Mouse (Mus musculus): Measurements from ENCODE around the gene Fmn2. TPM values are rescaled to one million over a fixed set of nuclear protein-coding genes. Genes with fewer than 3 reads are reported as not detected.

The Fmn2 gene
- polyA plus RNA-seq (2016; fragmentation: Nextera tagmentation; extraction: Ambion mirVana): 0.63 and 0.78 TPM in 2 replicates

DNA sequence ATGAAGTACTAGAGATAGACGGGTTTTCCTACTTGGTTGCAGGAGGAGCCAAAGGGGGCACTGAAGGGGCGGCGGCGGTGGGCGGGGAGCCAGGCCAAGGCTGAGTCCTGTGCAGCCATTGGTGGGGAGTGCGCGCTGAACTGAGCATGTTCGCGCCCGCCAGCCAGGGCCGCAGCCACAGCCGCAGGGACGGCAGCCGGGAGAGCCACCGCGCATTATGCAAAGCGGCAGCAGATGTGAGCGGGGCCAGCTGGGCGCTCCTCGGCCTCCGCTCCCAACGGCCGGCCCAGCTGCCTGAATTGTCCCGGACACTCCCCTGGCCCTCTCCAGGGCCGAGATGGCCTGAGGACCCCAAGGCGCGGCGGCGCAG is at the start of gene Fmn2:
Fmn2 (plus strand) TSS at position 165 of the 370 bp plus-strand sequence.
- WGBS: under 1% methylated on average over 29 of the region's 29 CpGs
- H3K9me3 ChIP-seq (replicated peaks): no peaks in the 10 kb centered on the region
- H3K36me3 ChIP-seq: no peaks in the 10 kb centered on the region

DNA sequence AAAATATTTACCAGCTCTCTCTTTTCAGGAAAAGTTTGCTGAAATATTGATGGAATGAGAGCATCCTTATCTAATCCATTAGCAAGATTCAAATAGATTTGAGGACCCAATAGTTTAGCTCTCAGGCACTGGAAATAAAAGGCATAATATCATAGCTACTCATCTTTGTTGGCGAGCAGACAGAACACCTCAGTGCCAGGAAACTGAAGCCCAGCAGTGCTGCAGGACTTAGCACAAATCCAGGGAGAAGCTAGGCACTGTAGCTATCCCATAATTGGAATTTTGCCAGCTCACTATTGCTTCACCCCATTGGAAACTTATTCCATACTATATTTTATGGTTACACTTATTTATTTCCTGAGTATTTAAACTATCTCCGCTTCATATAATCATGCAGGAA is 46.5 kb upstream of the Fmn2 start:
- H3K9me3 ChIP-seq (replicated peaks): no peaks in the 10 kb centered on the region
- H3K4me3 ChIP-seq: no peak overlapping the region
- no peaks in the 10 kb centered on the region for H3K4me1 ChIP-seq (replicated peaks)
- ATAC-seq (ENCODE audit: insufficient number of reproducible peaks, low FRiP score): no peak
- no peaks in the 10 kb centered on the region for H3K36me3 ChIP-seq
- no peak overlapping the region for H3K27ac ChIP-seq (ENCODE audit: poor library complexity, severe bottlenecking)
- H3K27me3 ChIP-seq (replicated peaks): no peaks in the 10 kb centered on the region
- no peak overlapping the region for H3K4me2 ChIP-seq
- WGBS: 74% methylated on average over 2 of the region's 2 CpGs
- H3K9ac ChIP-seq: no peak overlapping the region

More for the DNA sequence above, at the start of gene Fmn2:
- H3K27ac ChIP-seq (ENCODE audit: poor library complexity, severe bottlenecking): no peak within 1 kb of the TSS
- H3K9ac ChIP-seq: peak within 1 kb of the TSS; percentile 63
- peaks cover 16% of the 10 kb centered on the region for H3K4me1 ChIP-seq (replicated peaks)
- peaks cover 15% of the 10 kb centered on the region; the same call in 1 of the 2 replicates for H3K27me3 ChIP-seq (replicated peaks)
- ATAC-seq (ENCODE audit: insufficient number of reproducible peaks, low FRiP score): peak; percentile 89
- peak within 1 kb of the TSS; percentile 64 for H3K4me3 ChIP-seq
- H3K4me2 ChIP-seq: peak within 1 kb of the TSS; percentile 100

DNA sequence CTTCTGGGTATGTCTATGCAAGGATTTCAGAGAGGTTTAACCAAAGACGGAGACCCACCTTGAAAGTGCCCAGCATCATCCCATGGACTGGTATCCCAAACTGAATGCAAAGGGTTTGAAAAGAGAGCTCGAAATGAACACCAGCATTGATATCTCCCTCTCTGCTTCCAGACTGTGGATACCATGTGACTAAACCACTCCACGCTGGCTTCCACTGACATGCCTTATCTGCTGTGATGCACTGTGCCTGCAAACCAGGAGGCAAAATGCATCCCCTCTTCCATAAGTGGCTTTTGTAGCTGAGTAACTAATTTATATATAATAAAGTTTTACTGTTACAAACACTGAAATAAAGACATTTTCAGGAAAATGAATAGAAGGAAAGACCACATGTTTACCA is 36.2 kb upstream of the Fmn2 start:
- no peak overlapping the region for H3K4me2 ChIP-seq
- no peaks in the 10 kb centered on the region for H3K27me3 ChIP-seq (replicated peaks)
- WGBS: 56% methylated on average over 3 of the region's 3 CpGs
- no peak overlapping the region for H3K27ac ChIP-seq (ENCODE audit: poor library complexity, severe bottlenecking)
- no peak overlapping the region for H3K9ac ChIP-seq
- ATAC-seq (ENCODE audit: insufficient number of reproducible peaks, low FRiP score): no peak
- H3K4me1 ChIP-seq (replicated peaks): no peaks in the 10 kb centered on the region
- no peaks in the 10 kb centered on the region for H3K36me3 ChIP-seq
- H3K4me3 ChIP-seq: no peak overlapping the region
- no peaks in the 10 kb centered on the region for H3K9me3 ChIP-seq (replicated peaks)

DNA sequence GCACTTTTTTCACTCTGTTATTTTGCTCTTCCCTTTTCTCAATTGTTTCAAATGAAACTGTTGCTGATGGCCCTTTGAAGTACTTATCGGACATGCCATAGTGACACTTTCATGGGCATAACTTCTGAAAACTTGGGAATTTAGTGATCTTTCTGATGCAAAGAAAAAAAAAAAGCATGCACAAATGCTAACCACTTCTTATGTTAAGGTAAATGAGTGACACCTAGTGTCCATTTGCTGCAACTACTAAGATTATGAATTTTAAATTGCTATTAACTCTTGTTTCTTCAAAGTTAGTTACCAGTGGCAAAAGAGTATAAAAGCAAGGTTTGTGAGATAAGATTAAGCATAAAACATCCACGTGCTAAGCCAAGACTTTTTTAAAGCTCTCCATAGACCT is 35.4 kb upstream of the Fmn2 start:
- 25% methylated on average over 2 of the region's 2 CpGs for WGBS

DNA sequence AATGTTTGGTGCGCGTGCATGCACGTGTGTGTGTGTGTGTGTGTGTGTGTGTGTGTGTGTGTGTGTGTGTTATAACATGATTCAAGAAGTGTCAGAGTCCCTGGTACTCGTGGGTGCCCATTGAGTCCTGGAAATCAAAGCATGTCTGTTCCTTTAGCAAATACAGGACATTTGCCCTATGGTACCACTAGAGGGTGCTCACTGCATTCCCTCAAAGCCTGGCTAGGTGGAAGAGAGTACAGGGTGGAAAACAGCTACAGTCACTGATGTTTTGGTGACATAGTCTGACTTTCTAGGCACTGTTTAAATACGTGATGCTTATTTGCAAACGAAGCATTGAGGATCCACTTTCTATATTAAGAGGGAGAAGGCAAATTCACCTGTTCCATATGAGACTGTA is 31.9 kb upstream of the Fmn2 start:
- WGBS: 5% methylated on average over 6 of the region's 6 CpGs
- no peaks in the 10 kb centered on the region for H3K36me3 ChIP-seq
- H3K9ac ChIP-seq: no peak overlapping the region
- H3K4me3 ChIP-seq: no peak overlapping the region
- no peaks in the 10 kb centered on the region for H3K27me3 ChIP-seq (replicated peaks)
- no peaks in the 10 kb centered on the region for H3K9me3 ChIP-seq (replicated peaks)
- no peaks in the 10 kb centered on the region for H3K4me1 ChIP-seq (replicated peaks)
- no peak overlapping the region for H3K27ac ChIP-seq (ENCODE audit: poor library complexity, severe bottlenecking)
- no peak for ATAC-seq (ENCODE audit: insufficient number of reproducible peaks, low FRiP score)
- H3K4me2 ChIP-seq: no peak overlapping the region

More for the DNA sequence above, 35.4 kb upstream of the Fmn2 start:
- H3K27me3 ChIP-seq (replicated peaks): no peaks in the 10 kb centered on the region
- ATAC-seq (ENCODE audit: insufficient number of reproducible peaks, low FRiP score): no peak
- H3K4me2 ChIP-seq: no peak overlapping the region
- H3K9me3 ChIP-seq (replicated peaks): no peaks in the 10 kb centered on the region
- H3K4me3 ChIP-seq: no peak overlapping the region
- H3K9ac ChIP-seq: no peak overlapping the region
- no peaks in the 10 kb centered on the region for H3K4me1 ChIP-seq (replicated peaks)
- no peaks in the 10 kb centered on the region for H3K36me3 ChIP-seq
- no peak overlapping the region for H3K27ac ChIP-seq (ENCODE audit: poor library complexity, severe bottlenecking)

DNA sequence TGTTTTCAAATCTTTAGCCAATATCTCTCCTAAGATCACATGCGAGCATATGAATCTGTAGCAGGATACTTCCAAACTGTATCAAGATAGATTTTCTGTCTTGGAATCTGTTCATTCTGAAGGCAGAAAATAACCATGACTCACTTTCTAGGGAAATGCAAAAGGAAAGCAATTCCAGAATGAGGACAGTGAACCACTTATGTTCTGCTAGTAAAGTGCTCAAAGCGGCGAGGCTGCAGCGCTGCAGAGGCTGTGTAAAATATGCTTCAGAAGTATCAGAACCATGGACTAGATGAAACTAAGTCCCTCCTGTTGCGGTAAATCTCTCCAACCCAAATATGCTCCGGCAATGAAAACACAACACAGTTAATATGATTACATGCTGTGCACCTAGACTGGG is 19.1 kb upstream of the Fmn2 start:
- Histone ChIP-seq H3K4me1 (replicated peaks) (no peaks in the 10 kb centered on the region), H3K9me3 (replicated peaks) (no peaks in the 10 kb centered on the region), H3K4me2 (no peak overlapping the region), H3K27ac (ENCODE audit: poor library complexity, severe bottlenecking) (no peak overlapping the region), H3K27me3 (replicated peaks) (no peaks in the 10 kb centered on the region), H3K36me3 (no peaks in the 10 kb centered on the region), H3K9ac (no peak overlapping the region), H3K4me3 (no peak overlapping the region)
- no peak for ATAC-seq (ENCODE audit: insufficient number of reproducible peaks, low FRiP score)
- WGBS: 81% methylated on average over 6 of the region's 6 CpGs

DNA sequence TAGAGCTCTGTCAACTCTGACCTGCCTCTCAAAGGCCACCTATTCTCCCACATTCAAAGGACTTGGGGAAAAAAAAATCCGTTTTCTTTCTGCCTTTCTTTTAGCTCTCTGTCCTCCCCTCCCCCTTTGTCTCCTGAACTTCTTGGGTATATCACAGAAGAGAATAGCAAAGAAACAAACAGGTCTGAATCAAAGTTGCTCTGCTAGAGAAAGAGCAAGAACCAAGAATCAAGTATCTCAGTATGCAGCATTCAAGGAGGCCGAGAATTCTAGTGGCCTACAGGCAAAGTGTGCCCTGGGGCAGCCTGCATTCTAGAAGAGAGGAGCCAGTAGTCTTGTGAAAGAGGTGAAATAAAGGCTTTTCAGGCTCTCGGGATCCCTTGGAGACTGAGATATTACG is 1.6 kb upstream of the Fmn2 start:
- Histone ChIP-seq H3K9ac (no peak overlapping the region), H3K4me3 (no peak overlapping the region), H3K4me1 (replicated peaks) (peaks cover 16% of the 10 kb centered on the region), H3K27me3 (replicated peaks) (peaks cover 16% of the 10 kb centered on the region), H3K36me3 (no peaks in the 10 kb centered on the region), H3K27ac (ENCODE audit: poor library complexity, severe bottlenecking) (no peak overlapping the region), H3K4me2 (no peak overlapping the region), H3K9me3 (replicated peaks) (no peaks in the 10 kb centered on the region)
- ATAC-seq (ENCODE audit: insufficient number of reproducible peaks, low FRiP score): no peak
- 63% methylated on average over 4 of the region's 4 CpGs for WGBS

DNA sequence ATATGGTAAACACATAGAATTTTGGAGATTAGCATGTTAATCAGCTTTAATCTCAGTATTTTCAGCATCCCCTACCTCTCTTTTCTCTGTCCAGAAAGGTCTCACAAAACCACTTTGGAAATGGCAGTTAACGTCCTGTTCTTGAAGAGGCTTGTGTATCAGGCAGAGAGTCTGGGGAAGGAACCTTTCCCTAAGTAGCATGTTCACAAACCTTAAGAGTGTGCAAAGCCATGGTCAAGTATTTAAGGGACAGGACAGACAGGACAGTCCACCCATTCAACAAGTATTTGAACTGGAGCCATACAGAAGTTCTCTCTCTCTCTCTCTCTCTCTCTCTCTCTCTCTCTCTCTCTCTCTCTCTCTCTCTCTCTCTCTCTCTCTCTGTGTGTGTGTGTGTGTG is 614 bp upstream of the Fmn2 start:
- 52% methylated on average over 1 of the region's 1 CpGs for WGBS
- Histone ChIP-seq H3K9me3 (replicated peaks) (no peaks in the 10 kb centered on the region), H3K27me3 (replicated peaks) (peaks cover 15% of the 10 kb centered on the region; the same call in 1 of the 2 replicates), H3K4me2 (peak overlapping the region; percentile 100), H3K4me1 (replicated peaks) (peaks cover 16% of the 10 kb centered on the region), H3K4me3 (0 out of 2 replicates have a peak overlapping the region, but pooled peaks have one; percentile 64), H3K36me3 (no peaks in the 10 kb centered on the region), H3K9ac (no peak overlapping the region; the same call in 1 of the 2 replicates), H3K27ac (ENCODE audit: poor library complexity, severe bottlenecking) (no peak overlapping the region)
- ATAC-seq (ENCODE audit: insufficient number of reproducible peaks, low FRiP score): no peak

DNA sequence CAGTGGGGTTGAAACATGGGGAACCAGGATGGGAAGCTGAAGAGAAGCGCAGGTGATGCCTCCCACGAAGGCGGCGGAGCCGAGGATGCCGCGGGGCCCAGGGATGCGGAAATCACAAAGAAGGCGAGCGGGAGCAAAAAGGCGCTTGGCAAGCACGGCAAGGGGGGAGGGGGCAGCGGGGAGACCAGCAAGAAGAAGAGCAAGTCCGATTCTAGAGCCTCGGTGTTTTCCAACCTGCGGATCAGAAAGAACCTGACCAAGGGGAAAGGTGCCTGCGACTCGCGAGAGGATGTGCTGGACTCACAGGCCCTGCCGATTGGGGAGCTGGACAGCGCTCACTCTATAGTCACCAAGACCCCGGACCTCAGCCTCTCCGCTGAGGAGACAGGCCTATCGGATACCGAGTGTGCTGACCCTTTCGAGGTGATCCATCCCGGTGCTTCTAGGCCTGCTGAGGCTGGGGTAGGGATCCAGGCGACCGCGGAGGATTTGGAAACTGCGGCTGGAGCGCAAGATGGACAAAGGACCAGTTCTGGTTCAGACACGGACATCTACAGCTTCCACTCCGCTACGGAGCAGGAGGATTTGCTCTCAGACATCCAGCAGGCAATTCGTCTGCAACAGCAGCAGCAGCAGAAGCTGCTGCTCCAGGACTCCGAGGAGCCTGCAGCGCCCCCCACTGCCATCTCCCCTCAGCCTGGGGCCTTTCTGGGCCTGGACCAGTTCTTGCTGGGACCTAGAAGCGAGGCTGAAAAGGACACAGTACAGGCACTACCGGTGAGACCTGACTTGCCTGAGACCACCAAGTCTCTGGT is 613 bp downstream of the Fmn2 start:
- Histone ChIP-seq H3K9me3 (replicated peaks) (no peaks in the 10 kb centered on the region), H3K27me3 (replicated peaks) (peaks cover 15% of the 10 kb centered on the region; the same call in 1 of the 2 replicates), H3K4me3 (peak overlapping the region; percentile 64), H3K4me2 (peak overlapping the region; percentile 100), H3K27ac (ENCODE audit: poor library complexity, severe bottlenecking) (no peak overlapping the region), H3K36me3 (no peaks in the 10 kb centered on the region), H3K9ac (peak overlapping the region; percentile 63), H3K4me1 (replicated peaks) (peaks cover 16% of the 10 kb centered on the region)
- WGBS: under 1% methylated on average over 40 of the region's 40 CpGs
- peak; percentile 64 for ATAC-seq (ENCODE audit: insufficient number of reproducible peaks, low FRiP score)

DNA sequence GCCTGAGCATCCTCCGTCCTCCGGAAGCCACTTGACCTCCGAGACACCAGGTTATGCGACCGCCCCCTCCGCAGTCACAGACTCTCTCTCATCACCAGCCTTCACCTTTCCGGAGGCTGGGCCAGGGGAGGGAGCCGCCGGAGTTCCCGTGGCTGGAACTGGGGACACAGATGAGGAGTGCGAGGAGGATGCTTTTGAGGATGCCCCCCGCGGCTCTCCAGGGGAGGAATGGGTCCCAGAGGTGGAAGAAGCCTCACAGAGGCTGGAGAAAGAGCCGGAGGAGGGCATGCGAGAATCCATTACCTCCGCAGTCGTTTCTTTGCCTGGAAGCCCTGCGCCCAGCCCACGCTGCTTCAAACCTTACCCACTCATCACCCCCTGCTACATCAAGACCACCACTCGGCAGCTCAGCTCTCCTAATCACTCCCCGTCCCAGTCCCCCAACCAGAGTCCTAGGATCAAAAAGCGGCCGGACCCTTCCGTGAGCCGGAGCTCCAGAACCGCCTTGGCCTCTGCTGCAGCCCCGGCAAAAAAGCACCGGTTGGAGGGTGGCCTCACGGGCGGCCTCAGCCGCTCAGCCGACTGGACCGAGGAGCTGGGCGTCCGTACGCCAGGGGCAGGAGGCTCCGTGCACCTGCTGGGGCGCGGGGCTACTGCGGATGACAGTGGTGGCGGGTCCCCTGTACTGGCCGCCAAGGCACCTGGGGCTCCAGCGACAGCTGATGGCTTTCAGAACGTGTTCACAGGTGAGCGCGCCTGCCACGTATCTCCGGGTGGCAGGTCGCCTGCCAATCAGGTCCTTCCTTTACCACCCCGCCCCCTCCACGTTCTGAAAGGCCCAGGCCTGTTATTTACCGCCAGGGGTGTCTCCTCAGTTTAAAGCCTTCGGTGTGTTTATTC is 1.5 kb downstream of the Fmn2 start:
- Histone ChIP-seq H3K4me3 (peak overlapping the region; percentile 64), H3K27me3 (replicated peaks) (peaks cover 15% of the 10 kb centered on the region; the same call in 1 of the 2 replicates), H3K9ac (peak overlapping the region; percentile 63), H3K4me1 (replicated peaks) (peaks cover 16% of the 10 kb centered on the region), H3K36me3 (no peaks in the 10 kb centered on the region), H3K4me2 (peak overlapping the region; percentile 100), H3K27ac (ENCODE audit: poor library complexity, severe bottlenecking) (no peak overlapping the region), H3K9me3 (replicated peaks) (no peaks in the 10 kb centered on the region)
- 2% methylated on average over 53 of the region's 53 CpGs for WGBS
- ATAC-seq (ENCODE audit: insufficient number of reproducible peaks, low FRiP score): peak; percentile 45

DNA sequence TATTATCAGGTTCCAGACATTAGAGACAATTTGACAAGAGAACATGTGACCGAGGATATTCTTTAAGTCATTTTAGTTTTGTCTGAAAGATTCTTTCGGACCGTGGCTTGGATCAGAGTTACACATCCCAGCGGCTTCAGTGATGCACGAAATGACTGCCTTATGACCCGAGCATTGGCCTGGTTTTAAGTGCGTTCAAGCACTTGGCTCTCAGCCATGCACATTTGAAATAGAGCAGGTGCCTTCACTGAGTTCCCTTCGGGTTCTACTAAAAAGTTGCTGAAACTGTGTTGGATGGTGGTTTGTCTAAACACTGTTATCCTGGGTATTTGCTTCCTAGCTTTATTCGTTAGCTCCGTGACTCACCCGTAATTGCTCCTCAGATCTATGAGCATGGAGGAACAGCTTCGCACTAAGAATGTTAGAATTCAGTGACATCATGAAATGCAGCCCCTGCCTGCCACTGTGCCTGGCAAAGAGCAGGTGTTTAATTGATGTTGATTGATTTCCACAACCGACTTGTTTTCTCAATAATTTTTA is 7.0 kb downstream of the Fmn2 start:
- Histone ChIP-seq H3K4me1 (replicated peaks) (peaks cover 5% of the 10 kb centered on the region; the same call in 1 of the 2 replicates), H3K4me2 (no peak overlapping the region), H3K27me3 (replicated peaks) (peaks cover 7% of the 10 kb centered on the region; the same call in 1 of the 2 replicates), H3K9me3 (replicated peaks) (no peaks in the 10 kb centered on the region), H3K27ac (ENCODE audit: poor library complexity, severe bottlenecking) (no peak overlapping the region), H3K4me3 (no peak overlapping the region), H3K36me3 (no peaks in the 10 kb centered on the region), H3K9ac (no peak overlapping the region)
- WGBS: 54% methylated on average over 13 of the region's 13 CpGs
- ATAC-seq (ENCODE audit: insufficient number of reproducible peaks, low FRiP score): no peak
